Mouse (Mus musculus): ENCODE measurements around the gene Trpm1.

Gene Trpm1

DNA sequence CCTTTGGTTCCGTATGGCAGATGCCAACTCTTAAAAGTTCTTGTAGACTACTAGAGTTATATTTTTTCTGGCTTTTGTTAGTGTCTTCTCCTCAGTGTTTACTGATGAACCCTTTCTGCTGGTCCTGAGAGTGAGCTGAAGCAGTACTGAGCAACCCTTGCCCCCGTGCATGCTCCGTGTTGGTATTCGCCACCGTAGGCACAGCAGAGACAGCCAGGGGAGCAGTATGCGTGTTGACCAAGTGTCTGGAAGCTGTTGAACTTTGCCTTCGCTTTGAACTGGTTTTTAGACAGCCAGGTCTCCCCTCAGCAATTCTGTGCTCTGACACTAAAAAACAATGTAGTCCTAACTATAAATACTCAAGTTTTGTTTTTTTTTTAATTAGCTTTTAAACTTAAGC is 135.8 kb downstream of the Trpm1 start:
- DNase-seq (ENCODE audit: low spot score in 2 of 2), result no peak

DNA sequence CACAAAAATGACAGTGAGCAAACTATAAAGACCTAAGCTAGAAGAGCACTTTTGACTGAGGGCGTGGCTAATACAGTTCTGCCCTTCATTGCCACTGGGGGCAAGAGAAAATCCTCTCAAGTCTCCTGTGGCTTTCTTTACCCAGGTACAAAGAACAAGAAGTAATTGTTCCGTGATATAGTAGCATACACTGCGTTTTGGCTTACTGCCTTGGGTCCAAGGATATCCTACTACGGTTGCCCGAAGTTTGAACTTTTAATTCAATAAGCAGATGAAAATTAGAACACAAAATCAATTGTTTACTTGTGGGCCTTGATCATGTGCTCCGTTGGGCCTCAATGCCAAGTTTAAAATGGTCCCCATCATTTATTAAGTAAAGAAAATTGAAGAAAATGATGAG is 136.8 kb downstream of the Trpm1 start:
- DNase-seq (ENCODE audit: low spot score in 2 of 2), result no peak

DNA sequence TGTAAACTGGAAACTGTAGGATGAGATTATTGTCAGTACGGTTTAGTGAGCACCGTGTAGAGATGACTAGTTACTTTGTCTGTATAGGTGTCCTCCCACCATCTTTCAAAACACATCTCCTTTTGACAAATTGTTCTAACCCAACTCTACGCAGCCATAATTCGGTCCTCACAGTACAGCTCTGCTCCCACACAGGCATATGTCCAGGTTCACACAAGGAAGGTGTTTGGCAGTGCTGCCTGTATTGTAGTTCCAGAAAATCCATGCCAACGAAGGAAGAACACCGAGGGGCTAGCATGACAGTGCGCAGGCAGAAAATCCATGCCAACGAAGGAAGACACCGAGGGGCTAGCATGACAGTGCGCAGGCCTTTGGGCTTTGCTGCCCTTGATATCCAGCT is 138.1 kb downstream of the Trpm1 start:
- DNase-seq (ENCODE audit: low spot score in 2 of 2), result no peak

DNA sequence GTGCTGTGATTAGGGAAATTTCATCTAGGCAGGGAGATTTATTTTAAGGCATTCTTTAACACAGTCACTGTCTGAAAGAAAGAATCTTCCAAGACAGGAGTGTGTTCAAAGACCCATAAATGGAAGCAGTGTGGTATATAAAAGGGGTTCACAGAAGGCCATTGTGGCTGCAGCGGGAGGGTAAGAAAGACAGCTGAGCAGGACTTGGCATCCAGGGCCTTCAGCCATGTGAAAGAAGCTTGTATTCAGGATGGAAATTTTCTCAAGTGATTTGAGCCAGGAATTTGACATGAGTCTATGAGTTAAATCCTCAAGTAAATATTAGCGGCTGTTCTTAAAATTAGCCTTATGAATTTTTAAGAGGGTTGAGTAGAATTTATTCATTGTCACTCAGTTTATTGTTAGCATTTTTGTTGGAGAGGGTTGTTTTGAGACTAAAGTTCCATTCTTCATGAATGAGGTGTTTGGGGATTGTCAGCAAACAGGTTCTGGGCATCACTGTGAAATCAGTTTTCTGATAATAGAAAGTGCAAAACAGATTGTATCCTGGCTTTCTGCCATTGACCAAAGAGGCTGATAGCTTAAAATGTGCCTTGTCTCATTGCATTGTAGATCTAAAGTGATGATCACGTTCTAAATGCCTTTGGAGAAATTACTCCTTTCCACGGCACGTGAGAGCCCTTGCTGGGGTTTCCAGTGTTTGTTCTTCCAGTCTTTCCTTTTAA is 142.8 kb downstream of the Trpm1 start:
- no peak for DNase-seq (ENCODE audit: low spot score in 2 of 2)

DNA sequence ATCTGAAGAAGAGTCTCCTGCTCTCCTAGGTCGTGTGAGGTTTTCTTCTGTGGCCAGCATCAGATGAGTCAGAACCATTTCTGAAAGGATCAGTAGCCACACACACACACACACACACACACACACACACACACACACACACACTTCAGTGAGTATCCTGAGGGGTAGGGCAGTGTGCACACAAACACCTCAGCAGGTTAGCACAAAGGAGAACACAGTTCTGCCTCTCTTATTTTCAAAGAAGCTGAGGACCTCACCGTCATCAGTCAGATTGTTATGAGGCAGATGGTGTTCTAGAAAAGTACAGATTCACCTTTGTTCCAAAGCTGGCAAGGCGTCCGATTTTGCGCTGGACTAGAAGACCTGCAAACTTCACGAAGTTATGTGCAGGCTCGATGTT is 156.6 kb downstream of the Trpm1 start:
- no peak for DNase-seq (ENCODE audit: low spot score in 2 of 2)

DNA sequence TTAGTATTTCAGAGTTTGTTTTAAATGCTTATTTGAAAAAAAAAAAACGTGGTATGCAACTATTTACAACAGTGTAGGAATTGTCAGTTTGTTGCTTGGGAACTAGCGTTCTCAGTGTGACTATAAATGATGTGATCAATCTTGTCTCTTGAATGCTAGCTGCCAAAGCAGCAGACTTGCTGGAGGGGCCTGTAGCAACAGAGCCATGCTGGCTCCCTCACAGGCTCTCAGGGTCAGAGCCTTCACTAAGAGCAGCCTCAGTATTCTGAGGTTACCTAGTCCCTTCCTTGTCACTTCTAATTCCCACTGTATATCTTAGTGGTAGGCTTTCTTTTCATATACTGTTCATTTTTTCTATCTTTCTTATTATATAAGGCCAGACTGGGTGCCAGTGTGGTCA is 157.1 kb downstream of the Trpm1 start:
- no peak for DNase-seq (ENCODE audit: low spot score in 2 of 2)

DNA sequence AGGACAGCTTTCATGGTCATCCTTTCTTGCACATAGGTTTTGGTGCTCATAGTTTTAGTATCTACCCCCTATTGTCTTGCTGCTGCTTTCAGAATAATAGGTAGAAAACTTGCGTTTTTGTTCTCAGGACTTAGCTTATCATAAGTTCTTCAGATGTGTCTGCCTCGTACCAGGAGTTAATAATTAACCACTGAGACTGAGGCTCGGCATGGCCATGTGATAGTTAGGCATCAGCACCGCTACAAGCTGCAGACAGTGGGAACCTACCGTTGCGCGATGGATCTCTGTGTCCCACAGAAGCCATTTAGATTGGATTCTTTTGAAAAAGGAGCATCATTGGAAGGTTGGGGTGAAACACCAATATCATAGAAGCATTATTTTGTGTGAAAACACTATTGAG is 159.2 kb downstream of the Trpm1 start:
- DNase-seq (ENCODE audit: low spot score in 2 of 2), result no peak

All from frontal cortex, postnatal 25 days (tissue).